Mouse (Mus musculus) left cerebral cortex, adult 18-20 months (tissue): ENCODE results near the gene Pde7b. TPM values are rescaled to one million over a fixed set of nuclear protein-coding genes. Genes with fewer than 3 reads are reported as not detected.

Source experiments
- DNase-seq, 2 experiments: peaks; one replicate each; pipeline ENCODE4 v3.0.0; 2021 to 2022; ENCODE audit warnings: low spot score in 2 of 2, mixed read lengths in 1 of 2
- total RNA-seq, 2 experiments: library from RNA; stranded (reverse); gene quantifications; 2 replicates each; pipeline ENCODE4 v1.2.3; 2021

The Pde7b gene
- total RNA-seq, 2 experiments from 2014 or later = 60.8 to 67.0 TPM

- DNase-seq = no peak
Observed at GRCm38 (mm10) chr10:20379071-20379735, 345.7 kb downstream of the Pde7b start.

- DNase-seq = no peak
Observed at GRCm38 (mm10) chr10:20377621-20378020, 347.3 kb downstream of the Pde7b start.

DNA sequence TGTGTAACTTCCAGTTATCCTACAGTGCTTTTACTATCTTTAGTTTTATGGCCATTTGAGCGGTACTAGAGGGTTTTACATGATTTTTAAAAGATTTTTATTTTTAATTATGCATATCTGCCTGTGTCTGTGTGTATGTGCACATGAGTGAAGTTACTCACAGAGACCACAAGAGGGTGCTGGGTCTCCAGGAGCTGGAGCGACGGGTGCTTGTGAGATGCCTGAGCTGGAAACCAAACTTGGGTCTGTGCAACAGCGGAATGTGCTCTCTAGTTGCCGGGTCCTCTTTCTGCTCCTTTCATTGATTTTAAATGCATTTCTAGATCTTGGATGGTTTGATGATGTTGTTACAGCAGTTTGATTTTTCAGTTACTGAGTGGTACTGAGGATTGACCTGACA is 352.8 kb downstream of the Pde7b start:
- no peak for DNase-seq

DNA sequence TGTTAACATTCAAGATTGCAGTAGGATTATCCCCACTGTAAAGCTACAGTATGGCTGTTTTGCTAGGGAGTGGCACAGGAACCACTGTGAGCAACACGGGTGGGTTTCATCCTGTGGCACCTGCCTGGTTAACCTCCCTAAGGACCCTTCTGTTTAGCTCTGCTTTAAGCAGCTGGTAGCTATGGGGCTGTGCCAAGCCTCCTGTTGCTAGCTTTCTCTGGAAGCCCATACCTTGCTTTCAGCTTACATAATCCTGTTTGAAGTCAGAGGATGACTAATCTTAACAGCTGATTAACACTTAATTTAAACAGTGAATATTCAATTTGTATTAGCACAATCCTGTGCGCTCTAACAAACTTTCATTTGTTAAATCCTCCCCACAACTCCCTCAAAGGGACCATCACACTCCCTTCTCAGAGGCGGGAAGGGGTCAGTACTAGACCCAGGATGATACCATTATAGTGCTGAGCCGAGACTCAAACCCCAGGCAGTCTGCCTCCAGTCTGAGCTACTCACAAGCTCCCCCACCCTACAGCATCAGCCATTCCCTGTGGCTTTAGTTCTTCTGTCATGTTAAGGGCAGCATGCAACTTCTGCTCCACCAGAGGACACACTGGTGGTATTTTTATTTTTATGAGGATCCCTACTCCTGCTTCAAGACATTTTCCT is 362.3 kb downstream of the Pde7b start:
- no peak for DNase-seq

DNA sequence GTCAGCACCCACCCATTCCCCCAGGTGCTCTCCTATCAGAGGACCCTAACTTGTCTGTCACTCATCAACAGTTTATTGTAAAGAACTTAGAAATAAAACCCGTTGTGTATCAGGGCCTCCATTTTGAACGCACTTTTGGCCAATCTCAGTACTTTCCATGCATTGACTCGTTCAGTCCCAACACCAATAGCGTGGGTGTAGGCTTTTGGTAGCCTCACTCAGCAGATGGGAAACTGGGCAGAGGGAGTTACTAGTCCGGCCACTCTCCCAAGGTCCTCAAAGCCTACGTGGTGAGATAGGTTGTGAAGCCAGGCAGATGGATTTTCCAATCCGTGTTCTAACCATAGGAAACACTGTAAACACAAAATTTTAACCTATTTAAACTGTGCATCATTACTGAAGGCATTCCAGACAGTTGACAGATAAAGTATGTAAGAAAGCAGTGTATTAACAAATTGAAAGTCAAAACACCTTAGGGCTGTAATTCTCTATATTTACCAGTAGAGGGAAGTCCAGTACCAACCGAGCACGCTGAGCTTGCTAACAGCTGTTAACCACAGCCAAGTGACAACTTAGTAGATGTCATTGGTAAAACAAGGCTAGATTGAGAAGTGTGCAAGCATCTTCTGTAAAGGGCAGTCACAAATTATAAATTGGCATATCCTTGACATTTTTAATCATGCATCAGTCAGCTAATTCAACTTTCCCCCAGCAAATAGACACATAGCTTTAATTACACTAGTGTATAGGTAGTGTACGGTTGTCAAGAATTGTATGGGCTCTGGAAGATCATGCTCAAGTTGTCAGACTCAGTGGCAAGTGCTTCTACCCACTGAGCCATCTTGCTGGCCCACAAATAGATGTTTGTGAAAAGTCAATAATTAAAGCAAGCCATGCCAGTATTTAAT is 363.1 kb downstream of the Pde7b start:
- no peak for DNase-seq

DNA sequence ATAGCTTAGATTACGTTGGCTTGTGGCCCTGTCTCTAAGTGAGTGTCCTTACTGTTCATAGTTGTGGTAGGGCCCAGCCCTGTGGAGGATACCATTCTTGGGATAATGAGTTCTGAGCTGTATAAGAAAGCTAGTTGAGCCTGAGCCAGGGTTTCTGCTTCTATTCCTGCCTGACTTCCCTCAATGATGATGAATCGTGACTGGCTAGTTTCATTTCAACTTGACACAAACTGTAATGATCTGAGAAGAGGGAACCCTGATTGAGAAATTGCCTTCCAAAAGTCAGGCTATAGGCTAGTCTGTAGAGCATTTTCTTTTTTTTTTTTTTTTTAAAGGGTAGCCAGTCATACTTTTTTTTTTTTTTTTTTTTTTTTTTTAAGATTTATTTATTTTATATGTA is 376.0 kb downstream of the Pde7b start:
- DNase-seq = no peak

Other genes with a start within 250 kb of the Pde7b start
- 100 to 1,000 TPM; 163 to 187 TPM for gene Ahi1, start 227.5 kb upstream of the Pde7b start, total RNA-seq